ENCODE assay signal across 12 mouse cellular contexts in the genomic region with DNA sequence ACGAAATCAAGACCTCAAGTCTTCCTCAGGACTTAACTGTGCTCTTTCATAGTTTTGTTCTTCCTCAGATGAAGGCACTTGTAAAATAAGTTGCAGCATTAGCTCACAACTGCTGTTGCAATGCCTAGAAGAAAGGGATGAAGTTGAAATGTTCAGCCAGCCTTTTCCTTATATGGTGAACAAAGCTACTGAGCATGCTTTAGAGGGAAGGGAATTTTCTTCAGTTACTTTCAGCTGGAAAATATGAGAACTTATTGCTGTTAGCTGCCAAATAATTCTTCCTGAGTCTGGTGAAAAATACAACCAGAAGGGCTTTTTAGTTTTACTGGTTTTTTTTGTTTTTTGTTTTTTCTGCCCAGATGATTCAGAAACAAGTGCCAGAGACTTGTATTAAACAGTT. TPM values are rescaled to one million over a fixed set of nuclear protein-coding genes. Genes with fewer than 3 reads are reported as not detected.
DNase-seq lines count a peak whose midpoint lies in the region; ATAC-seq and TF ChIP-seq lines count a peak whose summit lies in the region.
"Had no signal": no experiment of that assay in that cellular context is flagged by ENCODE, and none has a peak within 500 bp of the region (broad histone marks: within the 10 kb centered on the region; RNA-seq: fewer than 3 reads in every experiment).

No protein-coding gene starts in this region.

- peak; percentile 59 for ATAC-seq in megakaryocyte, adult 5-6 weeks (ENCODE audit: poor library complexity, severe bottlenecking)

- H3K4me3 ChIP-seq in left cerebral cortex, adult 2 months: no peak overlapping the region
- H3K4me3 ChIP-seq: forebrain, embryonic 12.5 days had no signal

- peak; percentile 14 to 17 for DNase-seq in heart, postnatal 10 days
- no peak for DNase-seq in heart, postnatal 4 days
- DNase-seq in Muller cell, postnatal 12 days (ENCODE audit: inconsistent ontology term): peak; percentile 75
- DNase-seq in fibroblast of lung, adult 2 months (ENCODE audit: low read depth): peak; percentile 53
- DNase-seq in left cerebral cortex, adult 2 months (ENCODE audit: extremely low spot score in 1 of 2, low spot score in 2 of 2): no peak
- no peak for DNase-seq in left cerebral cortex, adult 11 months (ENCODE audit: low spot score)
- DNase-seq: cerebellum, adult 11-12 months had no signal

- no peak overlapping the region for H3K27ac ChIP-seq in left cerebral cortex, adult 2 months
- H3K27ac ChIP-seq: forebrain, embryonic 12.5 days had no signal

- intact Hi-C loops in heart, postnatal 10 days (cut with DNase I): loop anchor here (5.0 kb wide), 1 partner anchor 44 kb away; a partner anchor contains a TSS
- intact Hi-C loops in left cerebral cortex, adult 2 months (cut with DNase I): loop anchor here (5.0 kb wide), 1 partner anchor 44 kb away; a partner anchor contains a TSS

- TF ChIP-seq CTCF in left cerebral cortex, adult 2 months (IDR thresholded peaks at IDR 0.05): no peak

RNA-seq across cellular contexts. Expression of a gene that starts 45.2 kb away (rescaled TPM):
- 10 to 100 TPM; 38.7 to 42.9 TPM for total RNA-seq in heart, postnatal 10 days (2021)
- total RNA-seq in heart, postnatal 4 days (2021): 10 to 100 TPM; 33.8 to 38.4 TPM
- total RNA-seq in megakaryocyte, adult 5-6 weeks (2015): 44.7 and 46.6 TPM in 2 replicates
- total RNA-seq in megakaryocyte, adult 5-6 weeks (2017): 49.9 and 65.6 TPM in 2 replicates
- 10 to 100 TPM; 55.3 to 58.3 TPM for total RNA-seq in left cerebral cortex, adult 2 months (2021)

RNA-seq across cellular contexts. Expression of a gene that starts 51.0 kb away (rescaled TPM):
- total RNA-seq in heart, postnatal 10 days (2021): not detected
- not detected for total RNA-seq in heart, postnatal 4 days (2021)
- total RNA-seq in megakaryocyte, adult 5-6 weeks (2015): not detected in 2 replicates
- total RNA-seq in megakaryocyte, adult 5-6 weeks (2017): not detected in 2 replicates
- total RNA-seq in left cerebral cortex, adult 2 months (2021): not detected
- total RNA-seq: adrenal gland, postnatal 4 days; gastrocnemius, postnatal 4 days; layer of hippocampus, adult 8-10 months had no signal

Comparison
In these comparisons a context has a peak if more than half of its experiments do, and no peak if none do; other contexts are left out.
1. DNase-seq: peak in heart, postnatal 10 days (2 of 2), Muller cell, postnatal 12 days (single experiment) and fibroblast of lung, adult 2 months (single experiment); none in heart, postnatal 4 days (single experiment), left cerebral cortex, adult 2 months (0 of 2) and left cerebral cortex, adult 11 months (single experiment).